Mouse (Mus musculus) hindbrain, postnatal 0 days (tissue): Measurements from ENCODE around the gene Xpr1. TPM values are rescaled to one million over a fixed set of nuclear protein-coding genes. Genes with fewer than 3 reads are reported as not detected.
A peak's percentile ranks its signal among the peaks of the same experiment; 100 is the strongest.

Experiments used
- ATAC-seq: fragments of 200-750 bp; cut with Nextera tagmentation; 2 replicates; pipeline ENCODE4 v1.8.0; 2017; ENCODE audit warnings: mild to moderate bottlenecking, moderate TSS enrichment, moderate library complexity
- DNase-seq: peaks from one replicate; pipeline ENCODE4 v3.0.0-alpha.2; 2015; ENCODE audit warnings: low spot score
- H3K27ac ChIP-seq: fragments of 300-500 bp; sonication (generic); 2 replicates; pipeline ENCODE4 v1.5.1; 2014; ENCODE audit warnings: mild to moderate bottlenecking
- H3K27me3 ChIP-seq: fragments of 300-500 bp; sonication (generic); 2 replicates; pipeline ENCODE4 v1.6.1; 2014; ENCODE audit warnings: low read length, mixed read lengths; ENCODE audit not compliant: insufficient read depth
- H3K36me3 ChIP-seq: fragments of 300-500 bp; sonication (generic); 2 replicates; pipeline ENCODE4 v1.6.1; 2014; ENCODE audit warnings: low read length, mixed read lengths; ENCODE audit not compliant: insufficient read depth
- H3K4me1 ChIP-seq: fragments of 300-500 bp; sonication (generic); 2 replicates; pipeline ENCODE4 v1.6.1; 2014; ENCODE audit warnings: antibody characterized with exemption, low read length, mixed read lengths; ENCODE audit not compliant: insufficient read depth
- H3K4me2 ChIP-seq: fragments of 300-500 bp; sonication (generic); 2 replicates; pipeline ENCODE4 v1.6.1; 2014; ENCODE audit warnings: low read depth, mild to moderate bottlenecking, low read length, moderate library complexity, mixed read lengths
- H3K4me3 ChIP-seq: fragments of 300-500 bp; sonication (generic); 2 replicates; pipeline ENCODE4 v1.5.1; 2014; ENCODE audit warnings: low read length
- H3K9ac ChIP-seq: fragments of 300-500 bp; sonication (generic); replicated peaks from 2 replicates; pipeline ENCODE4 v1.6.1; 2014; ENCODE audit warnings: mild to moderate bottlenecking, low read length, moderate library complexity, mixed read lengths
- H3K9me3 ChIP-seq: fragments of 300-500 bp; sonication (generic); 2 replicates; pipeline ENCODE4 v1.6.1; 2016; ENCODE audit warnings: low read length, mixed read lengths
- CTCF ChIP-seq: IDR thresholded peaks from 2 replicates; pipeline ENCODE4 v1.5.1; 2016; ENCODE audit warnings: antibody characterized with exemption, control low read depth, low read depth
- WGBS: fragments of 180-500 bp; shearing (Covaris S2); extraction: QIAGEN DNeasy Blood & Tissue Kit; methylation state at CpG from one replicate; pipeline ENCODE4 v1.1.7; 2014; 5-methylcytosine and 5-hydroxymethylcytosine counted together
- polyA plus RNA-seq: library from polyadenylated mRNA; unstranded; fragments of >200 nt; fragmentation: Nextera tagmentation; extraction: Ambion mirVana; gene quantifications from 2 replicates; pipeline ENCODE4 v1.2.1, GENCODE M21; 2015
- total RNA-seq: library from RNA; depleted of rRNA; stranded (reverse); fragments of >200 nt; gene quantifications from 2 replicates; pipeline ENCODE4 v1.2.3, GENCODE M21; 2014

Xpr1 gene
- total and polyA plus RNA-seq, 2 experiments from 2014 or later = 33.8 to 107 TPM

DNA sequence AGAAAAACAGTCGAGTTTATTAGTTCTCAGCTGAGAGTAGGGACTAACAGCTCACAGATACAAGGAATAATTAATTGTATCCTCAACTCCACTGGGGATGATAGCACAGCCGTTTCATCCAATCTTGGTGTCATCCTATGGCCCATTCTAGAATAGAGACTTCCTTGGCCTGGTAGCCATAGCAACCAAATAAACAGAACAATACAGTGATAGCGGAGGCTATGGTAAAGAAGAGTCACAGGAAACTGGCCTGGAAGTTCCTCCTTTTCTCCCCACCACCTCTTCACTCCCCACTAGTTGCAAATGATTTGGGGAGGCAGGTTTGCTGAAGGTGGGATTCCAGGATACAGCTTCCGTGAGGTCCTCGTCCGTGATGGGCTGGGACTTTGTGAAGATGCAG is 30.1 kb upstream of the Xpr1 start:
- H3K27ac ChIP-seq = no peak overlapping the region
- H3K4me1 ChIP-seq = peaks cover 6% of the 10 kb centered on the region
- no peaks in the 10 kb centered on the region for H3K9me3 ChIP-seq
- WGBS = 68% methylated on average over 6 of the region's 6 CpGs
- H3K27me3 ChIP-seq = no peaks in the 10 kb centered on the region
- no peak for DNase-seq
- H3K4me2 ChIP-seq = no peak overlapping the region
- ATAC-seq = no peak
- H3K9ac ChIP-seq = no peak overlapping the region
- no peak overlapping the region for H3K4me3 ChIP-seq
- no peaks in the 10 kb centered on the region for H3K36me3 ChIP-seq
- no peak for TF ChIP-seq CTCF

DNA sequence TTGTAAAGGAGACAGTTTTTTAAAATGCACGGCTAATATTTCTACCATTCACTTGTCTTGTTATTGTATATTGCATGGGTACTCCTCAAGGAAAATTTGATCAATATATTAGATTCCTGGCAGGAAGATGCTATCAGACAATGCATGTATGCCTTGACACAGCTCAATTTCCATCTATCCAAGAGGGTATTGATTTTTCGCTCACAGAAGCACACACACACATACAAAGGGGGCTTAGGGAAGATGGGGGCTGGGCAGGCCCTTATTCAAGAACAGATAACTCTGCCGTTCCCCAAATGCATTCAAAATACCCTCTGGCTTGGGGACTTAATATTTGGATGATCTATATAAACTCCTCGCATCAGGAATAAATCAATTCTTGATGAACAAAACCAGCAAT is 25.9 kb upstream of the Xpr1 start:
- 68% methylated on average over 4 of the region's 4 CpGs for WGBS
- Histone ChIP-seq H3K36me3 (no peaks in the 10 kb centered on the region), H3K4me3 (no peak overlapping the region), H3K27me3 (no peaks in the 10 kb centered on the region), H3K27ac (no peak overlapping the region), H3K9me3 (no peaks in the 10 kb centered on the region), H3K4me2 (no peak overlapping the region), H3K9ac (no peak overlapping the region), H3K4me1 (no peaks in the 10 kb centered on the region)
- no peak for ATAC-seq
- no peak for DNase-seq
- TF ChIP-seq CTCF = no peak

DNA sequence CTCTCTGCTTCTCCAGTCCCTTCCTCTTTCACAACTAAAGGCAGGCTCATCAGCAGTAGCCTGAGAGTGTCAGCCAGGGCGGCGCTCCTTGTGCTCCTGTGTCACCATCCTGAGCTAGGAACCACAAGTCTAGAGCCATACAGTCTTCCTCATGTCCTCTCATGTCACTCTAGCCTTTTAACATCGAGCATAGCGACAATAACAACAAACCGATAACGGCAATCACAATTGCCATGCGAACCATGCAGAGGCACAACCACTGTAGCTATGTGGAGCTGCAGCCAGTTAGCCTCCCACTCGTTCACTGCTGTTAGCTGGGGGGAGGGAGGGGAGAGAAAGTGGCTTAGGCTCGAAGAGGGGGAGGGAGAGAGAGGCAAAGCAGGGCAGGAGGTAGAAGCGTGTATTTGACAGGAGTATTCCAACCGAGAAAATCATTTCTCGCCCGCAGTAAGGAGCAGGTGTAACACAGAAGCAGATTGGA is 25.3 kb upstream of the Xpr1 start:
- Histone ChIP-seq H3K4me1 (no peaks in the 10 kb centered on the region), H3K9ac (no peak overlapping the region), H3K9me3 (no peaks in the 10 kb centered on the region), H3K36me3 (no peaks in the 10 kb centered on the region), H3K4me3 (no peak overlapping the region), H3K27ac (no peak overlapping the region), H3K4me2 (no peak overlapping the region), H3K27me3 (no peaks in the 10 kb centered on the region)
- WGBS = 62% methylated on average over 13 of the region's 13 CpGs
- no peak for TF ChIP-seq CTCF
- peak; percentile 30 for DNase-seq
- peak; percentile 51; the same call in 1 of the 2 replicates for ATAC-seq

GRCm38 (mm10) chr1:155439551-155439950 is 22.3 kb upstream of the Xpr1 start:
- no peaks in the 10 kb centered on the region for H3K36me3 ChIP-seq
- WGBS = 73% methylated on average over 7 of the region's 7 CpGs
- H3K4me2 ChIP-seq = no peak overlapping the region
- ATAC-seq (no peak), DNase-seq (no peak)
- no peak overlapping the region for H3K4me3 ChIP-seq
- no peaks in the 10 kb centered on the region for H3K27me3 ChIP-seq
- H3K4me1 ChIP-seq = no peaks in the 10 kb centered on the region
- H3K27ac ChIP-seq = no peak overlapping the region
- H3K9me3 ChIP-seq = no peaks in the 10 kb centered on the region
- no peak overlapping the region for H3K9ac ChIP-seq
- TF ChIP-seq CTCF = no peak

GRCm38 (mm10) chr1:155438525-155438924 is 21.3 kb upstream of the Xpr1 start:
- 72% methylated on average over 3 of the region's 3 CpGs for WGBS
- Histone ChIP-seq H3K4me3 (no peak overlapping the region), H3K9ac (no peak overlapping the region), H3K9me3 (no peaks in the 10 kb centered on the region), H3K36me3 (no peaks in the 10 kb centered on the region), H3K4me2 (no peak overlapping the region), H3K4me1 (no peaks in the 10 kb centered on the region), H3K27ac (no peak overlapping the region), H3K27me3 (no peaks in the 10 kb centered on the region)
- DNase-seq (no peak), ATAC-seq (no peak)
- TF ChIP-seq CTCF = no peak

DNA sequence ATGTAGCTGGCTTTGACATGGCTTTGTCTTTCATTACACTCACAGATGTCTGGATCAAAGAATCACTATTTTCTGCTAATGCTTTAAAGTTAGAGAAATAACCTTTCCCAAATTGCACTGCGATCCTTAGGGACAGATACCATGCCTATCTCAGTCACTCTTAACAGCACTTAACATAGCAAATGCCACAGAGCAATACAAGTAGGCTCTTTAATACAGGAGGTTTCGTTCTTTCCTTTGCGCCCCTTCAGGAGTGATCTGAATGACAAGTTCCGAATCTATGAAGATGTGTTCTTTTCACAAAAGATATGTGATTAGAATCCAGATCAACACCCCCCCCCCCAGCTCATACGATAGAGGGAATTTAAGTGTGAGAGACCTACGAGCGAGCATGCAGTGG is 12.1 kb upstream of the Xpr1 start:
- DNase-seq (peak; percentile 17), ATAC-seq (peak; percentile 54; the same call in 1 of the 2 replicates)
- WGBS = 65% methylated on average over 7 of the region's 7 CpGs
- Histone ChIP-seq H3K36me3 (no peaks in the 10 kb centered on the region), H3K9me3 (no peaks in the 10 kb centered on the region), H3K27ac (no peak overlapping the region), H3K27me3 (no peaks in the 10 kb centered on the region), H3K4me1 (0 out of 2 replicates have a peak, but pooled peaks cover 3% of the 10 kb centered on the region), H3K4me3 (no peak overlapping the region), H3K4me2 (no peak overlapping the region), H3K9ac (no peak overlapping the region)
- no peak for TF ChIP-seq CTCF

DNA sequence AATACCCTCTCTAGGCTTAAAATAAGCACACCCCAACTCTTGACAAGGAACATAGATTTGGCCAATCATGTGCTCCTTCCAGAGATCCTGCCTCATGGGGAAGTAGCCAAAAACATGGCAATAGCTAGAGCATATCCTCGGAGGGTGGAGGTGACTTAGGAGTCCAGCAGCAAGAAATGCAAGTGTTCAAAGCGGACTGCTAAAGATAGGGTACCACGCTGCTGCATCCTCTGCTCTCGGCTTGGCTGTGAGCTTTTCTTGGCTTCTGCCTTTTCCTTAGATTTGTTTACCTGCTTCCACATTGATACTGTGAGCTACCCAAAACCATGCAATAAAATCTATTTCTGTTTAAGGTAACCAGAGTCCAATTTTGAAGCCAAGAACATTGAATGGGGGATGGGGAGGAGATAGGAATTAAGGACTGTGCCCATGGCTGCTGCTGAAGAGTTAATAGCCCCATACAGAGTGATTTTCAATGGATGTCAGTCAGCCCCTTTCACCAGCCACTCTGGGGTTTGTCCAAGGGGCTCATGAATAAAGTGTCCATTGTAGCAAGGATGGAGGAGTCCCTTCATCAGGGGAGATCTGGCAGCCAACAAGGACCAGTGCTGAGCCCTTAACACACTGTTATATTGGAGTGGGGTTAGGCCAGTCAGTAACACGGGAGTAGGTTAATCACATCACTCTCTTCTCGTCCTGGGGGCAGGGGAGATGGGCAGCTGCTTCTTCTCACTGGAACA is 10.1 kb upstream of the Xpr1 start:
- WGBS = 30% methylated on average over 6 of the region's 6 CpGs
- DNase-seq (peak; percentile 54), ATAC-seq (peak; percentile 93)
- Histone ChIP-seq H3K9me3 (no peaks in the 10 kb centered on the region), H3K27me3 (no peaks in the 10 kb centered on the region), H3K4me2 (no peak overlapping the region), H3K9ac (no peak overlapping the region), H3K4me3 (no peak overlapping the region), H3K4me1 (0 out of 2 replicates have a peak, but pooled peaks cover 3% of the 10 kb centered on the region), H3K36me3 (no peaks in the 10 kb centered on the region), H3K27ac (no peak overlapping the region)
- no peak for TF ChIP-seq CTCF
